Mouse (Mus musculus): Measurements from ENCODE around the gene Gm11567. TPM values are rescaled to one million over a fixed set of nuclear protein-coding genes. Genes with fewer than 3 reads are reported as not detected.
"Not testable (repeated sequence)": the region's sequence is repeated elsewhere in the genome, so short reads cannot be mapped to it uniquely, and the experiment has no call there.

Gene Gm11567
- total and polyA plus RNA-seq, 3 experiments, result not detected

DNA sequence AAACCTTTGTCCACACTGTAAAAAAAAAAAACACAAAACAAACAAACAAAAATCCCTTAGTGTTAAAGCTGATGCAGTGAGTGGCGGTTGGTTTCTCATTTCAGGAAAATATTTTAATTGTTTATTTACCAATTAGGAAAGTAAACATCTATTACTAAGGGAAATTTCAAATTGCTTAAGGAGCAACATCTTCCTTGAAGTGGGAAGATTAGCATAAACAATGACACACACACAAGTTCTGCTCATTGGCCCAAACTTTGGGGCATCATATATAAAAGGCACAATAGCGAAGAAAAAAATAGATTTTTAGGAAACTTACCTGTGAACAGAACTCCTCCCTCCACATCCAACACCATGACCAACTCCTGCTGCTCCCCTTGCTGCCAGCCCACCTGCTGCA lies 21.4 kb upstream of the Gm11567 start, which contains the start of gene Gm11568:
Gm11568 (plus strand) TSS at position 301 of the 400 bp plus-strand sequence.
- 73% methylated on average over 2 of the region's 2 CpGs for WGBS
- TF ChIP-seq POLR2A (IDR thresholded peaks at IDR 0.05; ENCODE audit: insufficient read depth, low read depth, low read length), result no peak
- TF ChIP-seq EP300 (IDR thresholded peaks at IDR 0.05; ENCODE audit: insufficient read depth, low read depth, low read length), result no peak
- no peak for TF ChIP-seq CTCF (IDR thresholded peaks at IDR 0.05)
- Histone ChIP-seq H3K4me1 (ENCODE audit: control insufficient read depth, insufficient read depth, low read length) (no peaks in the 10 kb centered on the region), H3K4me3 (no peak within 1 kb of the TSS), H3K9ac (ENCODE audit: low read depth, low read length) (no peak within 1 kb of the TSS), H3K27ac (no peak within 1 kb of the TSS), H3K36me3 (ENCODE audit: control insufficient read depth, insufficient read depth, low read length) (no peaks in the 10 kb centered on the region), H3K79me2 (replicated peaks; ENCODE audit: control insufficient read depth, insufficient read depth, low read length) (no peaks in the 10 kb centered on the region), H3K27me3 (ENCODE audit: control insufficient read depth, insufficient read depth, low read length) (no peaks in the 10 kb centered on the region)
- intact Hi-C loops (cut with DNase I), result no loop called here
- no peak for DNase-seq

DNA sequence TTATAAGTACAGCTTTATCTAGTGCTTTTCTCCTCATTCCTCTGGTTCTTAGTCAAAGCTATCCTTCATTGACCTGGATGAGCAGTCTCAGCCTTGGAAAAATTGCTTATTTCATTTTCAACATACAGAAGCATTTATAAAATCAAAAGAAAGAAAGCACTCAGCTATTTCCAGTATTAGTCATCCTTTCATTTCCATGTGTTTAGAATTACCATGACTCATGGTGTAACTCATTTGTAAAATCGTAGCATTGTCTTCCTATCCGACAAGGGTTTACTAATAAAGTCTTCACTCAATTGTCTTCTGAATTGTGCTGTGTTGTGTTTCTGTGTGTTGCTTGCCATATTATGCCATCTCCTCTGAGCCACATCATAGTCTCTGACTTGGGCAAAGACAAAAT lies 20.2 kb upstream of the Gm11567 start:
- no peaks in the 10 kb centered on the region for H3K36me3 ChIP-seq (ENCODE audit: control insufficient read depth, insufficient read depth, low read length)
- no peaks in the 10 kb centered on the region for H3K4me1 ChIP-seq (ENCODE audit: control insufficient read depth, insufficient read depth, low read length)
- no peak for DNase-seq
- no peak overlapping the region for H3K9ac ChIP-seq (ENCODE audit: low read depth, low read length)
- no peak for TF ChIP-seq POLR2A (IDR thresholded peaks at IDR 0.05; ENCODE audit: insufficient read depth, low read depth, low read length)
- no peak for TF ChIP-seq CTCF (IDR thresholded peaks at IDR 0.05)
- no peak for TF ChIP-seq EP300 (IDR thresholded peaks at IDR 0.05; ENCODE audit: insufficient read depth, low read depth, low read length)
- H3K79me2 ChIP-seq (replicated peaks; ENCODE audit: control insufficient read depth, insufficient read depth, low read length), result no peaks in the 10 kb centered on the region
- no peak overlapping the region for H3K4me3 ChIP-seq
- H3K27me3 ChIP-seq (ENCODE audit: control insufficient read depth, insufficient read depth, low read length), result no peaks in the 10 kb centered on the region
- intact Hi-C loops (cut with DNase I), result no loop called here
- 57% methylated on average over 2 of the region's 2 CpGs for WGBS
- H3K27ac ChIP-seq, result no peak overlapping the region

DNA sequence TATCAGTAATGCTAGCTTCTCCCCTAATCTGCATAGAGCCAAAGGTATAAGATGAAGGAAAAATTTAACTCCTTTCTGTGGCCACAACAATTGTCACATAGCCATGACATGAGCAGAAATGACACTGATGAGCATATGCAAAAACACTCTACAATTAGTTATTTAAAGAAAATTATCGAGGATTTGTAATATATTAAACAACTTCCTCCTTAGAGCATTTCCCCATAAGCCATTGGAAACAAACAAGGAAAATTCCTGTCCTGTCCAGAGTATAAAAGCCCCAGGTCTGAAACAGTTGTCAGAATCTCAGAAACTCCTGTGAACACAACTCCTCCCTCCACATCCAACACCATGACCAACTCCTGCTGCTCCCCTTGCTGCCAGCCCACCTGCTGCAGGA lies 14.8 kb upstream of the Gm11567 start, which contains the start of gene Gm11559:
Gm11559 (plus strand) TSS at position 301 of the 400 bp plus-strand sequence.
- H3K27ac ChIP-seq; H3K36me3 ChIP-seq (ENCODE audit: control insufficient read depth, insufficient read depth, low read length); H3K4me3 ChIP-seq; H3K4me1 ChIP-seq (ENCODE audit: control insufficient read depth, insufficient read depth, low read length); H3K79me2 ChIP-seq (replicated peaks; ENCODE audit: control insufficient read depth, insufficient read depth, low read length); H3K9ac ChIP-seq (ENCODE audit: low read depth, low read length); H3K27me3 ChIP-seq (ENCODE audit: control insufficient read depth, insufficient read depth, low read length); DNase-seq; intact Hi-C loops (cut with DNase I): not testable (repeated sequence)
- 30% methylated on average over 1 of the region's 1 CpGs for WGBS

DNA sequence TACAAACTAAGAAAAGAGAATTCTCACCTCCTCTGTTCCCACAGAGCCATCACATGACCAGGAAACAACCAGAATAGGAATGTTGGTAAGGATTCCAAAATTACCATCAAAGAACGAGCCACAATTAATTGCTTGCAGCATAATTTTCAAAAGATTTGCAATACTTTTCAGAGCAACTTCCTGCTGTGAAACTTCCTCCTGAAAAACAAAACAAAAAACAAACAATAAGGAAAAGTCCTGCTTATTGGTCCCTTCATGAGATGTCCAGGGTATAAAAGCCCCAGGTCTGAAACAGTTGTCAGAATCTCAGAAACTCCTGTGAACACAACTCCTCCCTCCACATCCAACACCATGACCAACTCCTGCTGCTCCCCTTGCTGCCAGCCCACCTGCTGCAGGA lies 5.9 kb upstream of the Gm11567 start, which contains the start of gene Krtap9-1:
Krtap9-1 (plus strand) TSS at position 301 of the 400 bp plus-strand sequence.
- intact Hi-C loops (cut with DNase I); H3K36me3 ChIP-seq (ENCODE audit: control insufficient read depth, insufficient read depth, low read length); H3K9ac ChIP-seq (ENCODE audit: low read depth, low read length); DNase-seq; H3K4me3 ChIP-seq; H3K4me1 ChIP-seq (ENCODE audit: control insufficient read depth, insufficient read depth, low read length); H3K27me3 ChIP-seq (ENCODE audit: control insufficient read depth, insufficient read depth, low read length); H3K79me2 ChIP-seq (replicated peaks; ENCODE audit: control insufficient read depth, insufficient read depth, low read length); H3K27ac ChIP-seq: not testable (repeated sequence)
- WGBS, result 57% methylated on average over 1 of the region's 1 CpGs

DNA sequence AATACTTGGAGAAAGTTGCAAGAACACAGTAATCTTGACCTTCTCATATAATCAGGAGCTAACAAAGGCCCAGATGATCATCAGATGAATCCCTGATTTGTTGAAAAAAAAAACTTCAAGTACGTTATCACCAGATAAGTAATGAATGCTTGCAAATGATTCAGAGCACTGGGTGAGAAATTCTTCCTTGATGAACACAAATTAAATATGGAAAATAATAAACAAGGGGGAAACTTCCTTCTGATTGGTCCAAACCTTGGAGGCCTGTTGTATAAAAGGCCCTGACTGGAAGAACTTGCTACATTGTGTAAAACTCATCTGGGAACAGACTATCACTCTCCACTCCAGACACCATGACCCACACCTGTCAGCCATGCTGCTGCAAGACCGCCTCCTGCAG lies 28.6 kb downstream of the Gm11567 start, which contains the start of gene Krtap31-1:
Krtap31-1 (plus strand) TSS at position 301 of the 400 bp plus-strand sequence.
- no peaks in the 10 kb centered on the region for H3K79me2 ChIP-seq (replicated peaks; ENCODE audit: control insufficient read depth, insufficient read depth, low read length)
- no peak for TF ChIP-seq CTCF (IDR thresholded peaks at IDR 0.05)
- H3K4me3 ChIP-seq, result no peak within 1 kb of the TSS
- DNase-seq, result no peak
- H3K27ac ChIP-seq, result no peak within 1 kb of the TSS
- H3K9ac ChIP-seq (ENCODE audit: low read depth, low read length), result no peak within 1 kb of the TSS
- WGBS, result 70% methylated on average over 2 of the region's 2 CpGs
- intact Hi-C loops (cut with DNase I), result no loop called here
- no peaks in the 10 kb centered on the region for H3K36me3 ChIP-seq (ENCODE audit: control insufficient read depth, insufficient read depth, low read length)
- H3K27me3 ChIP-seq (ENCODE audit: control insufficient read depth, insufficient read depth, low read length), result no peaks in the 10 kb centered on the region
- H3K4me1 ChIP-seq (ENCODE audit: control insufficient read depth, insufficient read depth, low read length), result no peaks in the 10 kb centered on the region

DNA sequence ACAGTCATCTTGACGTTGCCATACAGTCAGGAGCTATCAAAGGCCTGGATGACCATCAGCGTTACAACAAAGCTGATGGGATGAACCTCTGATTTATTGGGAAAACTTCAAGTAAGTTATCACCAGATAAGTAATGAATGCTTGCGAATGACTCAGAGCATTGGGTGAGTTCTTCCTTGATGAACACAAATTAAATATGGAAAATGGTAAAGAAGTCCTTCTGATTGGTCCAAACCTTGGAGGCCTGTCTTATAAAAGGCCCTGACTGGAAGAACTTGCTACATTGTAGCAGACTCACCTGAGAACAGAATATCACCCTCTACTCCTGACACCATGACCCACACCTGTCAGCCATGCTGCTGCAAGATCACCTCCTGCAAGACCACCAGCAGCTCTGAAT lies 35.5 kb downstream of the Gm11567 start, which contains the start of gene Gm11565:
Gm11565 (plus strand) TSS at position 301 of the 400 bp plus-strand sequence.
- no peaks in the 10 kb centered on the region for H3K27me3 ChIP-seq (ENCODE audit: control insufficient read depth, insufficient read depth, low read length)
- WGBS, result 84% methylated on average over 3 of the region's 3 CpGs
- no peak for DNase-seq
- no peaks in the 10 kb centered on the region for H3K4me1 ChIP-seq (ENCODE audit: control insufficient read depth, insufficient read depth, low read length)
- TF ChIP-seq EP300 (IDR thresholded peaks at IDR 0.05; ENCODE audit: insufficient read depth, low read depth, low read length) (no peak), POLR2A (IDR thresholded peaks at IDR 0.05; ENCODE audit: insufficient read depth, low read depth, low read length) (no peak), CTCF (IDR thresholded peaks at IDR 0.05) (no peak)
- intact Hi-C loops (cut with DNase I), result no loop called here
- no peaks in the 10 kb centered on the region for H3K79me2 ChIP-seq (replicated peaks; ENCODE audit: control insufficient read depth, insufficient read depth, low read length)
- H3K9ac ChIP-seq (ENCODE audit: low read depth, low read length), result no peak within 1 kb of the TSS
- no peaks in the 10 kb centered on the region for H3K36me3 ChIP-seq (ENCODE audit: control insufficient read depth, insufficient read depth, low read length)
- no peak within 1 kb of the TSS for H3K27ac ChIP-seq
- H3K4me3 ChIP-seq, result no peak within 1 kb of the TSS

Other genes with a start within 250 kb of the Gm11567 start
Only the 30 nearest of the 35 such genes appear.
- not detected for gene Gm11563, start 220.2 kb upstream of the Gm11567 start, total RNA-seq (2021)
- gene Gm11563, start 220.2 kb upstream of the Gm11567 start, polyA plus RNA-seq (2012; rRNA removed), result not detected in 2 replicates
- not detected for gene Krtap4-6, start 213.2 kb upstream of the Gm11567 start, total RNA-seq (2021)
- gene Krtap4-6, start 213.2 kb upstream of the Gm11567 start, polyA plus RNA-seq (2012; rRNA removed), result not detected in 2 replicates
- not detected for gene Gm14190, start 188.4 kb upstream of the Gm11567 start, total RNA-seq (2021)
- gene Gm14190, start 188.4 kb upstream of the Gm11567 start, polyA plus RNA-seq (2012; rRNA removed), result not detected in 2 replicates
- not detected for gene Gm14180, start 144.9 kb upstream of the Gm11567 start, total RNA-seq (2021)
- gene Gm14180, start 144.9 kb upstream of the Gm11567 start, polyA plus RNA-seq (2012; rRNA removed), result not detected in 2 replicates
- gene Gm11595, start 106.3 kb upstream of the Gm11567 start, total RNA-seq (2021), result not detected
- gene Gm11595, start 106.3 kb upstream of the Gm11567 start, polyA plus RNA-seq (2012; rRNA removed), result not detected in 2 replicates
- not detected for gene Krtap4-8, start 98.5 kb upstream of the Gm11567 start, total RNA-seq (2021)
- gene Krtap4-8, start 98.5 kb upstream of the Gm11567 start, polyA plus RNA-seq (2012; rRNA removed), result not detected in 2 replicates
- not detected for gene Krtap4-9, start 94.0 kb upstream of the Gm11567 start, total RNA-seq (2021)
- not detected in 2 replicates for gene Krtap4-9, start 94.0 kb upstream of the Gm11567 start, polyA plus RNA-seq (2012; rRNA removed)
- not detected for gene Gm11596, start 85.7 kb upstream of the Gm11567 start, total RNA-seq (2021)
- not detected in 2 replicates for gene Gm11596, start 85.7 kb upstream of the Gm11567 start, polyA plus RNA-seq (2012; rRNA removed)
- gene Gm11569, start 80.3 kb upstream of the Gm11567 start, total RNA-seq (2021), result not detected
- not detected in 2 replicates for gene Gm11569, start 80.3 kb upstream of the Gm11567 start, polyA plus RNA-seq (2012; rRNA removed)
- not detected for gene Gm11554, start 74.7 kb upstream of the Gm11567 start, total RNA-seq (2021)
- gene Gm11554, start 74.7 kb upstream of the Gm11567 start, polyA plus RNA-seq (2012; rRNA removed), result not detected in 2 replicates
- not detected for gene Krtap4-13, start 69.3 kb upstream of the Gm11567 start, total RNA-seq (2021)
- not detected in 2 replicates for gene Krtap4-13, start 69.3 kb upstream of the Gm11567 start, polyA plus RNA-seq (2012; rRNA removed)
- not detected for gene Gm11564, start 63.5 kb upstream of the Gm11567 start, total RNA-seq (2021)
- not detected in 2 replicates for gene Gm11564, start 63.5 kb upstream of the Gm11567 start, polyA plus RNA-seq (2012; rRNA removed)
- gene 2300003K06Rik, start 41.1 kb upstream of the Gm11567 start, total RNA-seq (2021), result not detected
- not detected in 2 replicates for gene 2300003K06Rik, start 41.1 kb upstream of the Gm11567 start, polyA plus RNA-seq (2012; rRNA removed)
- gene Krtap4-16, start 27.6 kb upstream of the Gm11567 start, total RNA-seq (2021), result not detected
- not detected in 2 replicates for gene Krtap4-16, start 27.6 kb upstream of the Gm11567 start, polyA plus RNA-seq (2012; rRNA removed)
- not detected for gene Gm11568, start 21.3 kb upstream of the Gm11567 start, total RNA-seq (2021)
- gene Gm11568, start 21.3 kb upstream of the Gm11567 start, polyA plus RNA-seq (2012; rRNA removed), result not detected in 2 replicates
- gene Gm11559, start 14.7 kb upstream of the Gm11567 start, total RNA-seq (2021), result not detected
- not detected in 2 replicates for gene Gm11559, start 14.7 kb upstream of the Gm11567 start, polyA plus RNA-seq (2012; rRNA removed)
- gene Krtap9-1, start 5.8 kb upstream of the Gm11567 start, total RNA-seq (2021), result not detected
- gene Krtap9-1, start 5.8 kb upstream of the Gm11567 start, polyA plus RNA-seq (2012; rRNA removed), result not detected in 2 replicates
- gene Krtap31-1, start 28.7 kb downstream of the Gm11567 start, total RNA-seq (2021), result not detected
- gene Krtap31-1, start 28.7 kb downstream of the Gm11567 start, polyA plus RNA-seq (2012; rRNA removed), result not detected in 2 replicates
- gene Gm11565, start 35.6 kb downstream of the Gm11567 start, total RNA-seq (2021), result not detected
- gene Gm11565, start 35.6 kb downstream of the Gm11567 start, polyA plus RNA-seq (2012; rRNA removed), result not detected in 2 replicates
- not detected for gene Krtap31-2, start 57.1 kb downstream of the Gm11567 start, total RNA-seq (2021)
- not detected in 2 replicates for gene Krtap31-2, start 57.1 kb downstream of the Gm11567 start, polyA plus RNA-seq (2012; rRNA removed)
- not detected for gene Krtap9-5, start 69.3 kb downstream of the Gm11567 start, total RNA-seq (2021)
- not detected in 2 replicates for gene Krtap9-5, start 69.3 kb downstream of the Gm11567 start, polyA plus RNA-seq (2012; rRNA removed)
- gene Krtap29-1, start 99.9 kb downstream of the Gm11567 start, total RNA-seq (2021), result not detected
- gene Krtap29-1, start 99.9 kb downstream of the Gm11567 start, polyA plus RNA-seq (2012; rRNA removed), result not detected in 2 replicates
- not detected for gene Krtap16-1, start 107.4 kb downstream of the Gm11567 start, total RNA-seq (2021)
- not detected in 2 replicates for gene Krtap16-1, start 107.4 kb downstream of the Gm11567 start, polyA plus RNA-seq (2012; rRNA removed)
- not detected for gene Krtap17-1, start 114.8 kb downstream of the Gm11567 start, total RNA-seq (2021)
- not detected in 2 replicates for gene Krtap17-1, start 114.8 kb downstream of the Gm11567 start, polyA plus RNA-seq (2012; rRNA removed)
- not detected for gene Krt33a, start 137.0 kb downstream of the Gm11567 start, total RNA-seq (2021)
- gene Krt33a, start 137.0 kb downstream of the Gm11567 start, polyA plus RNA-seq (2012; rRNA removed), result not detected in 2 replicates
- gene Krt33b, start 150.7 kb downstream of the Gm11567 start, total RNA-seq (2021), result not detected
- not detected in 2 replicates for gene Krt33b, start 150.7 kb downstream of the Gm11567 start, polyA plus RNA-seq (2012; rRNA removed)
- gene Krt34, start 162.4 kb downstream of the Gm11567 start, total RNA-seq (2021), result not detected
- not detected in 2 replicates for gene Krt34, start 162.4 kb downstream of the Gm11567 start, polyA plus RNA-seq (2012; rRNA removed)
- not detected for gene Krt31, start 171.4 kb downstream of the Gm11567 start, total RNA-seq (2021)
- gene Krt31, start 171.4 kb downstream of the Gm11567 start, polyA plus RNA-seq (2012; rRNA removed), result 0.08 TPM in 1 of 2 replicates, not detected in the other
- gene Krt32, start 209.0 kb downstream of the Gm11567 start, total RNA-seq (2021), result not detected
- gene Krt32, start 209.0 kb downstream of the Gm11567 start, polyA plus RNA-seq (2012; rRNA removed), result not detected in 2 replicates
- not detected for gene Krt35, start 217.1 kb downstream of the Gm11567 start, total RNA-seq (2021)
- not detected in 2 replicates for gene Krt35, start 217.1 kb downstream of the Gm11567 start, polyA plus RNA-seq (2012; rRNA removed)

All from heart, adult 2 months (tissue).